Mouse (Mus musculus): ENCODE measurements at regions not wholly inside any gene's neighbourhood (a gene's known extent, or its start where the extent isn't known, plus 50 kb on each side); places are given as distances from the start of the nearest gene placed in this dataset.
"Not testable (repeated sequence)": the region's sequence is repeated elsewhere in the genome, so short reads cannot be mapped to it uniquely, and the experiment has no call there.

DNA sequence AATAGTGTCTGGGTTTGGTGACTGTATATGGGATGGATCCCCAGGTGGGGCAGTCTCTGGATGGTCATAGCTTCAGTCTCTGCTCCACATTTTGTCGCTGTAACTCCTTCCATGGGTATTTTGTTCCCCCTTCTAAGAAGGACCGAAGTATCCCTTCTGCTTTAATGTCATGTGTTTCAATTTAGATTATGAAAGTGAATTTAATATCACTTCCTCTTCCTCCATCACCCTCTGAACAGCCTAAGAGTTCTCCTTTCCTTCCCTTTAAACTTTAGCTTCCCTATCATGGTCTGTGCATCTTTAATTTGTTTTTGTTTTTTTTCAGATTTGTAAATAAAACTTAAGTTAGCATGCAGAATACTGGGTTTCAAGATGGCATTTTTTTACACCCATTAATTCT, 211.0 kb upstream of the Phyhipl start:
- ATAC-seq (replicated peaks; ENCODE audit: poor library complexity, severe bottlenecking), result peak; percentile 75

- ATAC-seq (replicated peaks; ENCODE audit: poor library complexity, severe bottlenecking), result no peak
Observed at GRCm38 (mm10) chr10:70864650-70865049, 208.9 kb upstream of the Phyhipl start.

DNA sequence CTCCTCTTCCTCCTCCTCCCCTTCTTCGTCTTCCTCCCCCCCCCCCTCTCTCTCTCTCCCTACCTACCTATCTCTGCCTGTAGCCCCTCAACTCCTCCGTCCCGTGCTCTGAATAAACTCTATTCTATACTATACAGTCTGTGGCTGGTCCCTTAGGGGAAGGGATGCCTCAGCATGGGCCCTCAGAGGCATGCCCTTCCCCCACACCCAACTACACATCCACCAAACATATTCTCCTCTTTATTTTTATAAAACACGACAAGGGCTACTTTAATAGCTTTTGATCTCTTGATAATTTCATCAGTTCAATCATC, 206.2 kb upstream of the Phyhipl start:
- no peak for ATAC-seq (replicated peaks; ENCODE audit: poor library complexity, severe bottlenecking)

GRCm38 (mm10) chr10:70861131-70862021, 205.6 kb upstream of the Phyhipl start:
- no peak for ATAC-seq (replicated peaks; ENCODE audit: poor library complexity, severe bottlenecking)

DNA sequence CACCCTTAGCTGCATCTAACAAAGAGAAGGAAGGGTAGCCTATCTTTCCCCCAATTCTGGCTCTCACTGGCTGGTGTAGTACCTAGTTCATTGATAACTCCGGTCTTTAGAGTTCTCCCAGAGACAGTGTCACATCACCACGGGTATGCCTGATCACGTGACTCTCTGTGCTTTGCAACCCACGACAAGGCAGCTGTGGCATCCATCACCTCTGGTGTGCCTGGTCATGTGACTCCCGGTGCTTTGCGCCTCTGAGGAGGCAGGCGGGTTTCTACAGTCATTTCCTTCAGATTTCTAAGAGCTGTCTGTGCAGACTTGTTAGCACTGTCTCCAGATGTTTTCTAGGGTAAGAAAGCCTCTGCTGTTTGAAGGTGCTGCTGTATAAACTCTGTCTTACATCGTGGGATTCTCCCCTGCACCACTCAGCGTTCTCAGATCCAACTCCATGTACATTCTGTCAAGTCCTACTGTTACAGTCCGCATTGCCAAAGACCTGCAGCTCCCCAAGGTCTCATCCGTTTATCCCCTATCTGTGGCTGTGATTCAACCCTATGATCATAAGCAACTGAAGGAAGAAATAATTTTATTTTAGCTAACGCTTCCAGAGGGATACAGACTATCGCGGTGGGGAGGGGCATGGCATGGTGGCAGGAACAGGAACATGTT, 201.5 kb upstream of the Phyhipl start:
- ATAC-seq (replicated peaks; ENCODE audit: poor library complexity, severe bottlenecking), result no peak

DNA sequence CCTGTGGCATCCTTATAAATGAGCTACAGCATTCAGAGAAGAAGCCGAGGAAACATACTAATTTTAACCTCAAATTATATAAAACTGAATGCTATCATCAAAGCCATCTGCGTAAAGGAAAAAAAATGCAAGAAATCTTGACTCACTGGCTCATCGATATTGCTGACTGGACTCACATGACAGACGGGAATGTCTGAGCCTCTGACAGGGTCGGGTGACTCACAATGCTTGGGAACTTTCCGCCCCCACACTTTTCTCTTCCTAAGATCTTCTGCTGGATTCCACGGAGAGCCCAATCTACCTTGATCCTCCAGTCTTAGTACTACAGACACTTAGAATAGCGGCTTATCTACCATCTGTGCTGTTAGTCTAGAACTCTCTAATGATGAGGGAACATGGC, 200.2 kb upstream of the Phyhipl start:
- ATAC-seq (replicated peaks; ENCODE audit: poor library complexity, severe bottlenecking), result no peak

GRCm38 (mm10) chr10:70853614-70854013, 197.8 kb upstream of the Phyhipl start:
- no peak for ATAC-seq (replicated peaks; ENCODE audit: poor library complexity, severe bottlenecking)

GRCm38 (mm10) chr10:70848141-70848540, 192.4 kb upstream of the Phyhipl start:
- no peak for ATAC-seq (replicated peaks; ENCODE audit: poor library complexity, severe bottlenecking)

- no peak for ATAC-seq (replicated peaks; ENCODE audit: poor library complexity, severe bottlenecking)
Observed at GRCm38 (mm10) chr10:70847341-70847882, 191.6 kb upstream of the Phyhipl start.

DNA sequence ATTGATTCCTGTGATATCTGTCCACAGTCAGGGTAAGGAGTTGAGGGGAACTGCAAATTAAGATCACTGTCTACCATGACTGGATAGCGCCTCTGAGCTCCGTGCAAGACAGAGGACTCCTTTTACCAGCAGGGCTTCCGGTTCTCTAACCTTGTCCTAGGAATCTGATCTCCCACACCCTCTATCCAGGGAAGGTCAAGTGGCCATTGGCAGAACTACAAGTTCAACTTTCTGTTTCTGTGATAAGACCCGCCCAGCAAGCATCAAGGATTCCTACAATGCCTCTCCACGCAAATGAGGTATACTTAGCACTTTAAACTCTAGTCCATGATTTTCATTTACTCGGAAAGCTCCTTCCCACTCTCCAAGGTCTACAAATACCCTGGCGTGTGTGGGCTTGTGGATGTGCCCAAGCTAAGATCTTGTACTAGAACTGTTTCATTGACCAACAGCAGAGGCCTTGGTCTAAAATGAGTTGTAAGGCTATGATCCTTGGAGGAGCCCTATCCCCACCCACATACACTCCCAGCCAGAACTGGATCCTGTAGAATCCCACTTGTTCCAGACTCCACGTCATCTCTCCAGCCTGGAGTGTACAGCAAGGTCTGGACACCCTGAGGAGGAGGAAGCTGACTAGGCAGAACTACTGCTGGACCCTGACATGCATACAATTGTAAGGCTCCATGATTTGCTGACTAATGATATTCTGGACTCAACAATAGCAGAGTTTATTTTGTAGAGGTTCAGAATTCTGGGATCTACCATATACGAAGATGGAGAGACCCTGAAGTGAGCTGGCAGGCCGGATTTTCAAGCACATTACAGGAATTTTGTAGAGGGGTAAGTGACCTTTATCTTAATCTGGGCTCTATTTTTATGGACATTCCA, 190.8 kb upstream of the Phyhipl start:
- ATAC-seq (replicated peaks; ENCODE audit: poor library complexity, severe bottlenecking), result no peak

GRCm38 (mm10) chr10:70843848-70844247, 188.1 kb upstream of the Phyhipl start:
- ATAC-seq (replicated peaks; ENCODE audit: poor library complexity, severe bottlenecking), result no peak

DNA sequence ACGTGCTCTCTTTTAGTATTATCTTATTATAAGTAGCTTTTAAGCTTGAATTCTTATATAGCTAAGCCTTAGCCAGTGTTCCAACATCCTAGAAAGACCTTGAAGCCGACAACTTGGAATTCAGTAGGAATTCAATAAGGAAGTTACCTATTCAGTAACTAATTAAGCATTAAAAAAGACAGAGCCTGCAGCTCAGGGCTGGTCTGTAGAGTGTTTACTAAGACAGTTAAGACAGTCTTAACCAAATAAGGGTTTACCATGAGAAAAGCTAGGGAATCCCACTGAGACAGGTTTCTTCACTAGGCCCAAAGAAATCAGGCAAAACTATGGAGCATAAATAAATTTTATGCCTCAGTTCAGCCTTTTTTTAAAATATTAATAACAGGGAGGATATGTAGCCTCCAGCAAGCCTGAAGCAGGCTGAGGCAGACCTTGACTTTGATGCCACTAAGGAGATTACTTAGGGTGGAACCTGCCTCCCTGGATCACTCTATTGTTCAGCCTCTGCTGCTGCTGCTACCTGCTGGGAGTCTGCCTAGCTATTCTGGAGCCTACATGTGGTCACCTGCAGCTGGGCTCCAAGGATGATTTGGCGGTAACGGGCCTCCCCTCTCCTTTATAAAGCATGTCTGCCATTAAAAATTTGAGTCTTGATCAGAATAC, 186.5 kb upstream of the Phyhipl start:
- no peak for ATAC-seq (replicated peaks; ENCODE audit: poor library complexity, severe bottlenecking)

GRCm38 (mm10) chr10:70841179-70841578, 185.4 kb upstream of the Phyhipl start:
- ATAC-seq (replicated peaks; ENCODE audit: poor library complexity, severe bottlenecking), result not testable (repeated sequence)

- ATAC-seq (replicated peaks; ENCODE audit: poor library complexity, severe bottlenecking), result no peak
Observed at GRCm38 (mm10) chr10:70838147-70838546, 182.4 kb upstream of the Phyhipl start.

DNA sequence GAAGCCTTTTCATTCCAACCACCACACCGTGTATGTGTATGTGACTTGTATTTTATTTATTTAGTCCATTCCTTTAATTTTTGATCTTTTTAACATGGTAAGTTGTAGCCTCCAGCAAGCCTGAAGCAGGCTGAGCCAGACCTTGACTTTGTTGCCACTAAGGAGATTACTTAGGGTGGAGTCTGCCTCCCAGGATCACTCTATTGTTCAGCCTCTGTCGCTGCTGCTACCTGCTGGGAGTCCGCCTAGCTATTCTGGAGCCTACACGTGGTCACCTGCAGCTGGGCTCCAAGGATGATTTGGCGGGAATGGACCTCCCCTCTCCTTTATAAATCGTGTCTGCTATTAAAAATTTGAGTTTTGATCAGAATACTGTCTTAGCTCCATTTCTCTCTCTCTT, 181.6 kb upstream of the Phyhipl start:
- no peak for ATAC-seq (replicated peaks; ENCODE audit: poor library complexity, severe bottlenecking)

GRCm38 (mm10) chr10:70832616-70833015, 176.9 kb upstream of the Phyhipl start:
- ATAC-seq (replicated peaks; ENCODE audit: poor library complexity, severe bottlenecking), result no peak

DNA sequence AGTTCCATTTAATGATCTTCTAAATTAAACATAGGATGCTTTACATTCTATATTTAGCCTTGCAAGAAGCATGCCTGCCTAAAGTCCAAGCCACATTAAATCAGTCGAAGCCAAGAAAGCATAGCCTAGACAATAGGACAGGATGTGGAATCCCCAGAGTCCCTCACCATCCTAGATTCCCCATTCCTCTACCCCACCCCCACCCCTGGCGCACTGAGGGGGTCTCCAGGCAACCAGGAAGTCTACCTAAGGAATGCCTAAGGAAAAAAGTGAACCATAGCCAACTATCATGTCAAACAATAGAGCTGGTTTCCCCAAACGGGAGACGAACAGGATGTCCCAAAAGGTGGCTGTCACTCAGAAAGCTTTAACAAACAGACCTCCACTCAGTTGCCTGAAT, 172.5 kb upstream of the Phyhipl start:
- no peak for ATAC-seq (replicated peaks; ENCODE audit: poor library complexity, severe bottlenecking)

GRCm38 (mm10) chr10:70827522-70827921, 171.8 kb upstream of the Phyhipl start:
- not testable (repeated sequence) for ATAC-seq (replicated peaks; ENCODE audit: poor library complexity, severe bottlenecking)

DNA sequence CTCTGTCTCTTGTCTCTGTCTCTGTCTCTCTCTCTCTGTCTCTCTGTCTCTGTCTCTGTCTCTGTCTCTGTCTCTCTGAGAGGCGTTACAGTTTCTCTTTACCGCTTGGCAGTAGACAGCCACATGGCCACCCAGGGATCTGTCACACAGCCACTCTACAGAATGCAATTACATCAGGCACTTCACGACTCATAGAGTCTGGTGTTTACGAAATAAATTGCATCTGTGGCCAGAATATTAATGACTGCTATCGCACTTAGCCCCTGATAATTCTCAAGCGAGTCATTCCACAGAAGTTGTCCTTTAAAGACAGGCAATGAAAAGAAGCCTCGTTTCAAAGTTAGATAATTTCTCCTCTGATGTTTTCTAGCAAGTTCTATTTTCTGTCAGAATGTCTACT, 170.9 kb upstream of the Phyhipl start:
- no peak for ATAC-seq (replicated peaks; ENCODE audit: poor library complexity, severe bottlenecking)

GRCm38 (mm10) chr10:70825451-70825850, 169.7 kb upstream of the Phyhipl start:
- ATAC-seq (replicated peaks; ENCODE audit: poor library complexity, severe bottlenecking), result no peak

All from granulocyte monocyte progenitor cell, adult 5-6 weeks (primary cell).